Mouse (Mus musculus) ES-Bruce4 (cell line): ENCODE data around the gene Soat2.

Experiments used
- CTCF ChIP-seq: IDR thresholded peaks from one replicate; pipeline ENCODE4 v1.8.1; 2011; ENCODE audit warnings: low read depth, low read length
- POLR2A ChIP-seq: IDR thresholded peaks from one replicate; pipeline ENCODE4 v1.8.1; 2011; ENCODE audit warnings: low read length; ENCODE audit not compliant: insufficient read depth

- TF ChIP-seq CTCF (no peak), POLR2A (no peak)
Measured at GRCm38 (mm10) chr15:102147674-102148402, 2.5 kb upstream of the Soat2 start.
